ENCODE assay signal across 8 mouse cellular contexts in genomic region chr2:156007888-156008532, GRCm38 (mm10). TPM values are rescaled to one million over a fixed set of nuclear protein-coding genes. Genes with fewer than 3 reads are reported as not detected.
DNase-seq lines count a peak whose midpoint lies in the region; ATAC-seq and TF ChIP-seq lines count a peak whose summit lies in the region.

TSS of gene 6430550D23Rik (minus strand) at chr2:156007977.
TSS of gene Ergic3 (plus strand) at chr2:156008045.

- TF ChIP-seq CTCF in gastrocnemius, adult 2 months (IDR thresholded peaks at IDR 0.05), result no peak
- TF ChIP-seq CTCF in hindbrain, postnatal 0 days (IDR thresholded peaks at IDR 0.05; ENCODE audit: low read depth), result no peak
- no peak for TF ChIP-seq CTCF in left cerebral cortex, adult 2 months (IDR thresholded peaks at IDR 0.05)

- intact Hi-C loops in gastrocnemius, adult 2 months (cut with DNase I), result loop anchor here (2.0 kb wide), 1 partner anchor 71 kb away; no protein-coding TSS in a partner anchor
- intact Hi-C loops in left cerebral cortex, adult 2 months (cut with DNase I), result no loop called here

- H3K4me1 ChIP-seq in hindbrain, postnatal 0 days (ENCODE audit: insufficient read depth, low read length), result no peaks in the 10 kb centered on the region; the same call in 1 of the 2 replicates

- peaks cover 19% of the 10 kb centered on the region for H3K36me3 ChIP-seq in hindbrain, postnatal 0 days (ENCODE audit: insufficient read depth, low read length)

- H3K27me3 ChIP-seq in hindbrain, postnatal 0 days (ENCODE audit: insufficient read depth, low read length), result no peaks in the 10 kb centered on the region

- peak within 1 kb of the TSS; percentile 80 for H3K4me3 ChIP-seq in gastrocnemius, adult 2 months
- peak within 1 kb of the TSS; percentile 72 for H3K4me3 ChIP-seq in hindbrain, postnatal 0 days (ENCODE audit: low read length)
- peak within 1 kb of the TSS; percentile 61 for H3K4me3 ChIP-seq in left cerebral cortex, adult 2 months

- under 1% methylated on average over 45 of the region's 45 CpGs for WGBS in hindbrain, postnatal 0 days

- H3K9ac ChIP-seq in hindbrain, postnatal 0 days (replicated peaks; ENCODE audit: low read length), result peak within 1 kb of the TSS; percentile 75

- peak within 1 kb of the TSS; percentile 90 for H3K27ac ChIP-seq in gastrocnemius, adult 2 months
- H3K27ac ChIP-seq in hindbrain, postnatal 0 days, result peak within 1 kb of the TSS; percentile 78
- peak within 1 kb of the TSS; percentile 73 for H3K27ac ChIP-seq in left cerebral cortex, adult 2 months

- peak within 1 kb of the TSS; percentile 82 for H3K4me2 ChIP-seq in hindbrain, postnatal 0 days (ENCODE audit: low read depth, low read length)

- H3K9me3 ChIP-seq in hindbrain, postnatal 0 days (ENCODE audit: low read length), result no peaks in the 10 kb centered on the region

- peak; percentile 99 for ATAC-seq in common myeloid progenitor, adult 5-6 weeks (replicated peaks; ENCODE audit: low read depth, poor library complexity, severe bottlenecking)
- ATAC-seq in hindbrain, postnatal 0 days, result peak; percentile 99
- peak; percentile 99 for ATAC-seq in megakaryocyte, adult 5-6 weeks (ENCODE audit: poor library complexity, severe bottlenecking)

- peak; percentile 100 for DNase-seq in ZHBTc4 (ENCODE audit: low read depth, low spot score)
- peak; percentile 99 for DNase-seq in gastrocnemius, adult 2 months
- peak; percentile 98 for DNase-seq in hindbrain, postnatal 0 days (ENCODE audit: low spot score)
- peak; percentile 95 to 97 for DNase-seq in left cerebral cortex, adult 2 months (ENCODE audit: extremely low spot score in 1 of 2, low spot score in 2 of 2)
- peak; percentile 96 for DNase-seq in right cerebral cortex, adult 2 months (ENCODE audit: low spot score in 2 of 2)
- peak; percentile 99 for DNase-seq in urinary bladder, postnatal 14 days (ENCODE audit: low spot score)

RNA-seq across cellular contexts. Expression of gene 6430550D23Rik, which starts in this region (rescaled TPM):
- total RNA-seq in common myeloid progenitor, adult 5-6 weeks (2017), result 4.3 TPM in 1 of 2 replicates, not detected in the other
- under 1 TPM; 0.66 to 0.70 TPM for total RNA-seq in gastrocnemius, adult 2 months (2021)
- total RNA-seq in hindbrain, postnatal 0 days (2014; rRNA removed), result 0.50 and 1.3 TPM in 2 replicates
- 0.97 and 1.4 TPM in 2 replicates for polyA plus RNA-seq in hindbrain, postnatal 0 days (2015; fragmentation: Nextera tagmentation; extraction: Ambion mirVana)
- total RNA-seq in left cerebral cortex, adult 2 months (2021), result 1 to 10 TPM; 1.4 to 2.0 TPM
- total RNA-seq in megakaryocyte, adult 5-6 weeks (2015), result 0.20 and 0.57 TPM in 2 replicates
- total RNA-seq in megakaryocyte, adult 5-6 weeks (2017), result 0.11 and 0.81 TPM in 2 replicates

RNA-seq across cellular contexts. Expression of gene Ergic3, which starts in this region (rescaled TPM):
- 55.3 and 84.7 TPM in 2 replicates for total RNA-seq in common myeloid progenitor, adult 5-6 weeks (2017)
- 10 to 100 TPM; 41.3 to 47.4 TPM for total RNA-seq in gastrocnemius, adult 2 months (2021)
- total RNA-seq in hindbrain, postnatal 0 days (2014; rRNA removed), result 288 and 352 TPM in 2 replicates
- 430 and 472 TPM in 2 replicates for polyA plus RNA-seq in hindbrain, postnatal 0 days (2015; fragmentation: Nextera tagmentation; extraction: Ambion mirVana)
- 100 to 1,000 TPM; 187 to 188 TPM for total RNA-seq in left cerebral cortex, adult 2 months (2021)
- total RNA-seq in megakaryocyte, adult 5-6 weeks (2015), result 175 and 193 TPM in 2 replicates
- total RNA-seq in megakaryocyte, adult 5-6 weeks (2017), result 35.9 and 54.6 TPM in 2 replicates

Comparison
In these comparisons a context has a peak if more than half of its experiments do, and no peak if none do; other contexts are left out.
1. Peak in every context shown above with its lines: DNase-seq, ATAC-seq, H3K4me3 ChIP-seq and H3K27ac ChIP-seq.